Mouse (Mus musculus) ovary, postnatal 10 days (tissue): ENCODE measurements around the gene 1700113H08Rik.

Experiments
- DNase-seq: peaks from one replicate; pipeline ENCODE4 v3.0.0; 2022; ENCODE audit warnings: low spot score

The 1700113H08Rik gene

GRCm38 (mm10) chr10:87209466-87209865, 151.6 kb downstream of the 1700113H08Rik start:
- DNase-seq, result no peak

DNA sequence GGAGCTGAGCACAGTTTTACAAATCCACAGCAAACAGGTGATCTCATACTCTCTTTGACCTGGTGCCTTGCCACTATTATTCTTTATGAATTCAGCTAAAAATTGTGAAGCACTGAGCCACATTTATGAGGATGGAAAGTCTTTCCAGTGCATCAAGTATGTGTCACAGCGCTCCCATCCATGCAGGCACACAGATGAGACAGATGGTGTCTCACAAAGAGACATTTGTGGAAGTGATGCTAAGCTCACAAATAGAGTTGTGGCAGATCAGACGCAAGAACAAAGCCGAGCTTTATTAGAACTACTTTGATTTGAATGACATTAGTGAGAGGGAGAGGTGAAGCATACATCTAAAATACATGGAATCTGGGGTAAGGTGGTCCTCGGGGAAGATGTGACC, 153.2 kb downstream of the 1700113H08Rik start:
- no peak for DNase-seq

- DNase-seq, result no peak
Measured at GRCm38 (mm10) chr10:87212854-87213253, 155.0 kb downstream of the 1700113H08Rik start.

DNA sequence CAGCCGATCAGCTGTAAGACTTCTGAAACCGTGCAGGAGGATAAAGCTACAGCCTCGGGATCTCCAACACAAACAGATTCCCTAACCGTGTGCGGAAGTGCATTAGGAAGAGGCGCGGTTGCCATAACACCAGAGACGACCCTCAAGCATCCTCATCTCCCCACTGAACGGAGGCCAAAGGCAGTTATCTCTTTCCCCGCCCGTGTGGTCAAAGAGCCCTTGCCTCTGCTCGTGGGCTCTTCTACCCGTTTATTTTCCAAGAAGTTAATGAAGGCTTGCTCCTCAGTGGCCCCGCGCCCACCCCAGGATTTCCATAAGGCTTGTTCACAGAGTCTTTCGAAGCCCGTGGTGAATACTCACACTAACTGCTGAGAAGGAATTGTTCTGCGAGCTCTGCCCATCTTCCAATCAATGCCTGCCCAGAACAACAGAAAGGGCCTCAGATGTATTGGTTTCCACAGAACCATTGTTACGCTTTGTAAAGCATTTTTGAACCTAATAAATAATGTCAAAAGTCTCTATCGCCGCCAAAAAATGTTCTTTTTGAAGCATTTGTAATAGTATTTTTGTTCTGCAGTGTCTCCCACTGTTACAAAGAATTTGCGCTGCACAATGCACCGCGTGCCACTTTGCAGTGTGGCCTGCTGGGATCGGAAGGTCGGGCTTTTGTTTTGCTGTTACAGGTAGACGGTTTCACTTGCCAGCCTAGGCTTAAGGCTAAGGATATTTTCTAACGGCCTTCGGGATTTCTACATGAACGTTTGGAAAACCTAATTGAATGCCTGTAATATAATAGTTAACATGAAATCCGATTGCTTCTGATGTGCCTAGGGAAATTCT, 172.4 kb downstream of the 1700113H08Rik start:
- no peak for DNase-seq

GRCm38 (mm10) chr10:87239332-87240008, 181.6 kb downstream of the 1700113H08Rik start:
- no peak for DNase-seq

GRCm38 (mm10) chr10:87271724-87272123, 213.9 kb downstream of the 1700113H08Rik start:
- no peak for DNase-seq

GRCm38 (mm10) chr10:87272133-87272622, 214.3 kb downstream of the 1700113H08Rik start:
- DNase-seq, result no peak

DNA sequence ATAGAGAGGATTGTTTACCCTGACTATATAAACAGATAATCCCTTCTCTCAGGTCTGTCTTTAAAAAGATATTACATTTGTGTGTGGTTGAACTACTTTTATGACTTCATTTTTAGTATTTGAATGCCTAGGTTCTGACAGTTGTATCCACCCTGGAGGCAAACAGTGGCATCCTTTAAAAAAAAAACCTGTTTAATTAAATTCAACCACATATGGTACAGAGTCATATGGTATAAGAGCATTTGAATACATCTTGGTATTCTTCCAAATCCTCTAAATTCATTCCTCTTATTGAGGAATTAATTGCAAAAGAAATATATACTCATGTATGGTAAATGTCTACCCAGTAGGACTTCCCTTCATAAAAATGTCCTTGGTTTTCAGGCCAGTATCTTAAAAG, 217.2 kb downstream of the 1700113H08Rik start:
- DNase-seq, result no peak
